Mouse (Mus musculus) hindbrain, embryonic 16.5 days (tissue): ENCODE results near the gene Gfpt2. TPM values are rescaled to one million over a fixed set of nuclear protein-coding genes. Genes with fewer than 3 reads are reported as not detected.
"Not testable (repeated sequence)": the region's sequence is repeated elsewhere in the genome, so short reads cannot be mapped to it uniquely, and the experiment has no call there.

Source experiments
- ATAC-seq: fragments of 200-750 bp; cut with Nextera tagmentation; 2 replicates; pipeline ENCODE4 v1.8.0; 2017; ENCODE audit warnings: moderate TSS enrichment, moderate library complexity
- H3K27ac ChIP-seq: fragments of 300-500 bp; sonication (generic); 2 replicates; pipeline ENCODE4 v1.5.1; 2014; ENCODE audit warnings: low read depth, mild to moderate bottlenecking, control low read depth, low read length, moderate library complexity
- H3K27me3 ChIP-seq: fragments of 300-500 bp; sonication (generic); replicated peaks from 2 replicates; pipeline ENCODE4 v1.6.1; 2014; ENCODE audit warnings: low read length; ENCODE audit not compliant: control insufficient read depth, insufficient read depth
- H3K36me3 ChIP-seq: fragments of 300-500 bp; sonication (generic); 2 replicates; pipeline ENCODE4 v1.6.1; 2014; ENCODE audit warnings: mild to moderate bottlenecking, low read length, moderate library complexity, mixed read lengths; ENCODE audit not compliant: control insufficient read depth, insufficient read depth
- H3K4me1 ChIP-seq: fragments of 300-500 bp; sonication (generic); 2 replicates; pipeline ENCODE4 v1.6.1; 2014; ENCODE audit warnings: low read depth, low read length; ENCODE audit not compliant: control insufficient read depth, insufficient read depth
- H3K4me2 ChIP-seq: fragments of 300-500 bp; sonication (generic); 2 replicates; pipeline ENCODE4 v1.6.1; 2014; ENCODE audit warnings: mild to moderate bottlenecking, low read length, control low read depth, moderate library complexity
- H3K4me3 ChIP-seq: fragments of 300-500 bp; sonication (generic); 2 replicates; pipeline ENCODE4 v1.5.1; 2014; ENCODE audit warnings: mild to moderate bottlenecking, low read length, control low read depth, moderate library complexity
- H3K9ac ChIP-seq: fragments of 300-500 bp; sonication (generic); 2 replicates; pipeline ENCODE4 v1.6.1; 2014; ENCODE audit warnings: low read depth, mild to moderate bottlenecking, control low read depth, low read length, moderate library complexity
- H3K9me3 ChIP-seq: fragments of 300-500 bp; sonication (generic); 2 replicates; pipeline ENCODE4 v1.6.1; 2014; ENCODE audit warnings: mild to moderate bottlenecking, low read length, moderate library complexity; ENCODE audit not compliant: control insufficient read depth
- WGBS: fragments of 180-500 bp; shearing (Covaris S2); extraction: QIAGEN DNeasy Blood & Tissue Kit; methylation state at CpG from one replicate; pipeline ENCODE4 v1.1.7; 2014; 5-methylcytosine and 5-hydroxymethylcytosine counted together
- polyA plus RNA-seq: library from polyadenylated mRNA; unstranded; fragments of >200 nt; fragmentation: Nextera tagmentation; extraction: Ambion mirVana; gene quantifications from 2 replicates; pipeline ENCODE4 v1.2.1, GENCODE M21; 2015

Gfpt2 gene
- polyA plus RNA-seq, 1 experiment from 2014 or later, result 6.3 TPM

DNA sequence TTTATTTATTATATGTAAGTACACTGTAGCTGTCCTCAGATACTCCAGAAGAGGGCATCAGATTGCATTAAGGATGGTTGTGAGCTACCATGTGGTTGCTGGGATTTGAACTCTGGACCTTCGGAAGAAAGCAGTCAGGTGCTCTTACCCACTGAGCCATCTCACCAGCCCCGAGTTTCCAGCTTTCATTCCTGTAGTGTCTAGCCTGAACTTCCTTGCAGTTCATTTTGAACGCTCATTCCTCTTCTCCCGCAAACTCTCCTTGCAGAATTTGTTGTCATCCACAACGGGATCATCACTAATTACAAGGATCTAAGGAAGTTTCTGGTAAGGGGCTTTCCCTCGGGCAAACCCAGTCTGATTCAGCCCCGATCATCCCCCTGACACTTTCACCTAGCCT is 16.7 kb downstream of the Gfpt2 start:
- H3K9me3 ChIP-seq, H3K27me3 ChIP-seq, ATAC-seq, H3K9ac ChIP-seq, H3K36me3 ChIP-seq, H3K4me3 ChIP-seq, H3K4me2 ChIP-seq, H3K4me1 ChIP-seq, H3K27ac ChIP-seq: not testable (repeated sequence)
- WGBS, result 90% methylated on average over 7 of the region's 7 CpGs

DNA sequence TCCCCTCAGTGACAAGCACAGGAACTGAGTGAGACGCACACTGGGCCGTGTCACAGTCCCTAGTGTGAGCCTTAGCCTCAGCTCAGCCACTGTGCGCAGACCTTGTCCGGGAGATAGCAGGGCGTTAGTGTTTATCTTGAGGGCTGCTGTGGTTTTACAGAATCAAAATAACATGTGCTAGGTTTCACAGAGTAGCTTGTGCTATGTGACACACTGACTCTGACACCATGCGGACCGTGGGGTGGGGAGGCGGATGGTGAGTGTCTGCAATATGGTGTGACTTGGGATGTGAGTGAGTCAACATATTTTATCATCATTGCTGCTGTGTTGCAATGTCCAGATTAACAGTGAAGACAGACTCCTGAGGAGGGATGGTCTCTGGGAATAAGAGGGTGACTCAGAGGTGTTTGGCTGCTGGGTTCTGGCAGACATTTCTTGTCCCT is 17.1 kb downstream of the Gfpt2 start:
- Histone ChIP-seq H3K9me3 (no peaks in the 10 kb centered on the region), H3K9ac (no peak overlapping the region), H3K4me1 (no peaks in the 10 kb centered on the region), H3K27me3 (no peaks in the 10 kb centered on the region), H3K36me3 (peaks cover 3% of the 10 kb centered on the region; the same call in 1 of the 2 replicates), H3K4me2 (no peak overlapping the region), H3K27ac (no peak overlapping the region), H3K4me3 (no peak overlapping the region)
- 91% methylated on average over 8 of the region's 8 CpGs for WGBS
- ATAC-seq, result no peak

DNA sequence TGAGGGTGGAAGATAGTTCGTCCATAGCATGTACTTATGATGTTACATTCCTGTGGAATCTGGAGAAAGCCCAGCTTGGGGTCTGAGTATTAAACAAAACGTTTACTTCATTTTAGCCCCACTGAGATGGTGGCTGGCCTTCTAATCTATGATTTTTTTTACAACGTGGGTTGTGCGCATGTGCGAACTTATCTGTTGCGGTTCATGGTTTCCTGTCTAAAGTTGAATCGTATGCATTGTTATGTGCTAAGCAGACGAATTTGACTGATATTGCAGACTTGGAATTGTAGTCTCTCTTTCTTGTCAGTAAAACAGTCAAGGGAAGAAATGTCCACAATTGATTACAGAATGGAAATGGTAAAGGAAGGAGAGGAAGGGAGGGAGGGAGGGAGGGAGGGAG is 17.9 kb downstream of the Gfpt2 start:
- H3K9me3 ChIP-seq, result no peaks in the 10 kb centered on the region
- H3K4me3 ChIP-seq, result no peak overlapping the region
- no peak overlapping the region for H3K27ac ChIP-seq
- 87% methylated on average over 8 of the region's 8 CpGs for WGBS
- no peak overlapping the region for H3K4me2 ChIP-seq
- ATAC-seq, result no peak
- no peaks in the 10 kb centered on the region for H3K27me3 ChIP-seq
- peaks cover 3% of the 10 kb centered on the region; the same call in 1 of the 2 replicates for H3K36me3 ChIP-seq
- H3K4me1 ChIP-seq, result no peaks in the 10 kb centered on the region
- H3K9ac ChIP-seq, result no peak overlapping the region

GRCm38 (mm10) chr11:49818869-49819566 is 25.0 kb downstream of the Gfpt2 start:
- 85% methylated on average over 15 of the region's 15 CpGs for WGBS
- peaks cover 6% of the 10 kb centered on the region for H3K36me3 ChIP-seq
- no peak overlapping the region for H3K4me2 ChIP-seq
- H3K9me3 ChIP-seq, result no peaks in the 10 kb centered on the region
- H3K9ac ChIP-seq, result no peak overlapping the region
- H3K27ac ChIP-seq, result peak overlapping the region; percentile 25; the same call in 1 of the 2 replicates
- no peaks in the 10 kb centered on the region for H3K27me3 ChIP-seq
- no peak for ATAC-seq
- no peaks in the 10 kb centered on the region for H3K4me1 ChIP-seq
- no peak overlapping the region for H3K4me3 ChIP-seq

DNA sequence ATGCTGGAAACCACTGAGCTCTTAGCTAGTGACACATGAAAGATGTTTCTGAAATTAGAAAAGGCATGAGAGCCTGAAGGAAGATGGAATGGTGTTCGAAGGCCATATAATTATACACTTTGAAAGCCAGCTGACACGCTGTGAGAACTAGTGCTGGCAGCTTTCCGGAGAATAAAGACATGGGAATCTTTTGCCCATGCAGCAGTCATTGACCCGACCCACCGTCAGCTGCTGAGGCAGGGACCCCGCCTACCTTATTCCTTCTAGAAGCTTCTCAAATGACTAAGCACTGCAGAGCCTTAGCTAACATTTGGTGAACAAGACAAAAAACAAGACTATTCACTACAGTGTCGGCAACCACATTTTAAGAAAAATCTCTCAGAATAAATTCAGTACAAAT is 25.7 kb downstream of the Gfpt2 start:
- H3K4me2 ChIP-seq, result no peak overlapping the region
- WGBS, result 77% methylated on average over 7 of the region's 7 CpGs
- H3K36me3 ChIP-seq, result peaks cover 12% of the 10 kb centered on the region
- no peak overlapping the region for H3K9ac ChIP-seq
- H3K4me3 ChIP-seq, result no peak overlapping the region
- no peak for ATAC-seq
- no peaks in the 10 kb centered on the region for H3K4me1 ChIP-seq
- H3K27ac ChIP-seq, result no peak overlapping the region
- H3K9me3 ChIP-seq, result no peaks in the 10 kb centered on the region
- no peaks in the 10 kb centered on the region for H3K27me3 ChIP-seq

DNA sequence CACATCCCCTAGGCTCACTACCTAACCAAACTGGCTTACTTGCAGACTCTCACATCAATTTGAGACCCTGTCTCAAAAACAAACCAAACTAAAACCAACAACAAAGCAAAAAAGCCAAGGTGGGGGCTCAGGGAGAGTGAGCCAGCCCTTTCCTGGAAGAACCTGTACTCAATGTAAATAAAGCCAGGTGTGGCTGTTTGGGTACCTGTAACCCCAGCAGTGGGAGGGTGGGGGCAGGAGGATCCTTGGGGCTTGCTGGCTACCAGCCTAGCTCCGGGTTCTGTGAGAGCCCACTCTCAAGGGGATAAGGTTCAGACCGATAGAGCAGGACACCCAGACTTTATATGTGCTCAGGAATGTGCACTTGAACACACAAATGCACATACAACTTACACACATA is 26.9 kb downstream of the Gfpt2 start:
- WGBS, result 83% methylated on average over 2 of the region's 2 CpGs
- ATAC-seq, result no peak

GRCm38 (mm10) chr11:49821546-49821945 is 27.6 kb downstream of the Gfpt2 start:
- H3K36me3 ChIP-seq, result peaks cover 15% of the 10 kb centered on the region
- no peak overlapping the region for H3K9ac ChIP-seq
- H3K4me3 ChIP-seq, result no peak overlapping the region
- H3K4me2 ChIP-seq, result no peak overlapping the region
- H3K9me3 ChIP-seq, result no peaks in the 10 kb centered on the region
- no peaks in the 10 kb centered on the region for H3K27me3 ChIP-seq
- H3K27ac ChIP-seq, result no peak overlapping the region
- H3K4me1 ChIP-seq, result no peaks in the 10 kb centered on the region
- no peak for ATAC-seq
- 89% methylated on average over 2 of the region's 2 CpGs for WGBS

More for the DNA sequence above, 26.9 kb downstream of the Gfpt2 start:
- H3K4me1 ChIP-seq, result no peaks in the 10 kb centered on the region
- H3K9ac ChIP-seq, result no peak overlapping the region
- no peak overlapping the region for H3K27ac ChIP-seq
- H3K9me3 ChIP-seq, result no peaks in the 10 kb centered on the region
- peaks cover 15% of the 10 kb centered on the region for H3K36me3 ChIP-seq
- no peaks in the 10 kb centered on the region for H3K27me3 ChIP-seq
- H3K4me3 ChIP-seq, result no peak overlapping the region
- H3K4me2 ChIP-seq, result no peak overlapping the region

GRCm38 (mm10) chr11:49822337-49822736 is 28.4 kb downstream of the Gfpt2 start:
- Histone ChIP-seq H3K27ac (no peak overlapping the region), H3K4me3 (no peak overlapping the region), H3K4me2 (no peak overlapping the region), H3K9me3 (no peaks in the 10 kb centered on the region), H3K27me3 (no peaks in the 10 kb centered on the region), H3K4me1 (no peaks in the 10 kb centered on the region), H3K36me3 (peaks cover 15% of the 10 kb centered on the region), H3K9ac (no peak overlapping the region)
- 94% methylated on average over 2 of the region's 2 CpGs for WGBS
- no peak for ATAC-seq

GRCm38 (mm10) chr11:49824896-49825295 is 30.9 kb downstream of the Gfpt2 start:
- Histone ChIP-seq H3K27me3 (no peaks in the 10 kb centered on the region), H3K4me2 (no peak overlapping the region), H3K27ac (no peak overlapping the region), H3K4me3 (no peak overlapping the region), H3K9ac (no peak overlapping the region), H3K4me1 (no peaks in the 10 kb centered on the region), H3K36me3 (peaks cover 15% of the 10 kb centered on the region), H3K9me3 (no peaks in the 10 kb centered on the region)
- no peak for ATAC-seq
- WGBS, result 38% methylated on average over 2 of the region's 2 CpGs
